Mouse (Mus musculus): ENCODE measurements around the gene Armcx6. TPM values are rescaled to one million over a fixed set of nuclear protein-coding genes. Genes with fewer than 3 reads are reported as not detected.
"Not testable (repeated sequence)": the region's sequence is repeated elsewhere in the genome, so short reads cannot be mapped to it uniquely, and the experiment has no call there.

Armcx6 gene
- total RNA-seq, 2 experiments from 2014 or later = 1.4 to 1.5 TPM

- intact Hi-C loops (cut with DNase I) = loop anchor here (5.0 kb wide), 1 partner anchor 183 kb away; no protein-coding TSS in a partner anchor
- no peak for DNase-seq
- TF ChIP-seq CTCF (IDR thresholded peaks at IDR 0.05) = peak; percentile 69
- Histone ChIP-seq H3K4me3 (no peak overlapping the region), H3K27ac (no peak overlapping the region)
Measured at GRCm38 (mm10) chrX:134729778-134730177, 21.4 kb downstream of the Armcx6 start.

- H3K4me3 ChIP-seq; DNase-seq; intact Hi-C loops (cut with DNase I); H3K27ac ChIP-seq: not testable (repeated sequence)
Measured at GRCm38 (mm10) chrX:134723762-134724161, 27.5 kb downstream of the Armcx6 start.

- TF ChIP-seq CTCF (IDR thresholded peaks at IDR 0.05) = no peak
- Histone ChIP-seq H3K27ac (peak overlapping the region; percentile 70; the same call in 1 of the 2 replicates), H3K4me3 (peak overlapping the region; percentile 78)
- peak; percentile 60 for DNase-seq
- intact Hi-C loops (cut with DNase I) = loop anchor here (5.0 kb wide), 1 partner anchor 71 kb away; no protein-coding TSS in a partner anchor
Measured at GRCm38 (mm10) chrX:134718524-134718923, 32.7 kb downstream of the Armcx6 start.

- DNase-seq = peak; percentile 46
- TF ChIP-seq CTCF (IDR thresholded peaks at IDR 0.05) = peak; percentile 22; the same call in 1 of the 2 replicates
- intact Hi-C loops (cut with DNase I) = loop anchor here (5.0 kb wide), 1 partner anchor 71 kb away; no protein-coding TSS in a partner anchor
- Histone ChIP-seq H3K27ac (peak within 1 kb of the TSS; percentile 70), H3K4me3 (peak within 1 kb of the TSS; percentile 78)
Measured at GRCm38 (mm10) chrX:134717752-134718308, 33.4 kb downstream of the Armcx6 start, which contains the start of gene Armcx1. Armcx1 (plus strand) TSS chrX:134717963.

GRCm38 (mm10) chrX:134716863-134717262 is 34.4 kb downstream of the Armcx6 start:
- Histone ChIP-seq H3K27ac (no peak overlapping the region), H3K4me3 (no peak overlapping the region)
- intact Hi-C loops (cut with DNase I) = loop anchor here (5.0 kb wide), 1 partner anchor 70 kb away; no protein-coding TSS in a partner anchor
- no peak for DNase-seq
- TF ChIP-seq CTCF (IDR thresholded peaks at IDR 0.05) = no peak

Small RNAs within 50 kb of the gene (microRNA-seq; reads per million reads assigned to microRNA genes)
- gene Mir7093 = not detected

Other genes starting within 250 kb of the Armcx6 start
- gene Timm8a1, start 209.6 kb downstream of the Armcx6 start, total RNA-seq (2021) = 10 to 100 TPM in 1 of 2 experiments, 1 to 10 TPM in 1; 8.8 to 17.0 TPM
- under 1 TPM; 0.22 to 0.23 TPM for gene Btk, start 167.8 kb downstream of the Armcx6 start, total RNA-seq (2021)
- 100 to 1,000 TPM in 1 of 2 experiments, 10 to 100 TPM in 1; 93.2 to 124 TPM for gene Rpl36a, start 165.8 kb downstream of the Armcx6 start, total RNA-seq (2021)
- gene Gla, start 150.3 kb downstream of the Armcx6 start, total RNA-seq (2021) = 1 to 10 TPM; 1.6 to 1.8 TPM
- gene Hnrnph2, start 150.2 kb downstream of the Armcx6 start, total RNA-seq (2021) = 10 to 100 TPM; 51.6 to 52.9 TPM
- 10 to 100 TPM in 1 of 2 experiments, 1 to 10 TPM in 1; 5.9 to 23.9 TPM for gene Armcx4, start 64.9 kb downstream of the Armcx6 start, total RNA-seq (2021)
- 1 to 10 TPM; 1.4 to 2.4 TPM for gene Armcx1, start 33.5 kb downstream of the Armcx6 start, total RNA-seq (2021)
- gene Armcx3, start 5.2 kb upstream of the Armcx6 start, total RNA-seq (2021) = 10 to 100 TPM; 18.2 to 27.6 TPM
- 1 to 10 TPM; 1.5 to 3.4 TPM for gene Armcx2, start 57.8 kb upstream of the Armcx6 start, total RNA-seq (2021)
- gene Nxf2, start 213.3 kb upstream of the Armcx6 start, total RNA-seq (2021) = not detected